Mouse (Mus musculus) neural tube, embryonic 10.5 days (tissue): ENCODE data around the gene Aoah.

Source experiments
- DNase-seq: peaks from one replicate; pipeline ENCODE4 v3.0.0-alpha.2; 2017; ENCODE audit warnings: low spot score; ENCODE audit errors: extremely low spot score

The Aoah gene

GRCm38 (mm10) chr13:20905195-20905594 is 111.3 kb downstream of the Aoah start:
- no peak for DNase-seq

GRCm38 (mm10) chr13:20916698-20917511 is 123.0 kb downstream of the Aoah start:
- no peak for DNase-seq

DNA sequence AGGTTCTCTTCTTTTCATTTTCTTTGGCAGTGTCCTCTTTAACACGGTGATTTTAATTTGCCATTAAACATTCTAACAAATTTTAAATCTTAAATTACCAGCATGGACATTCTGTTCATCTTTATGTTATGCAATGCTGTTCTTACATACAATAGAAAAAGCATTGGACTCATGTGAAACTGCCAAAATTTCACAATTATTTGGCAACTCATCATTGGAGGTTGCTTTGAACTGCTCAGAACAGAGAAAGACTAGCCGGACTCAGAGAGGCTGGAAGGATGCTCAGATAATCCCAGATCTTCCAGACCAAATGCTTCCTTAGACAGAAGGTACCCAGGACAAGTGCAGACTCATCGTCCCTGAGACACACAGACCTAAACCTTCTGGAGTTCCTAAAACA is 126.5 kb downstream of the Aoah start:
- no peak for DNase-seq

DNA sequence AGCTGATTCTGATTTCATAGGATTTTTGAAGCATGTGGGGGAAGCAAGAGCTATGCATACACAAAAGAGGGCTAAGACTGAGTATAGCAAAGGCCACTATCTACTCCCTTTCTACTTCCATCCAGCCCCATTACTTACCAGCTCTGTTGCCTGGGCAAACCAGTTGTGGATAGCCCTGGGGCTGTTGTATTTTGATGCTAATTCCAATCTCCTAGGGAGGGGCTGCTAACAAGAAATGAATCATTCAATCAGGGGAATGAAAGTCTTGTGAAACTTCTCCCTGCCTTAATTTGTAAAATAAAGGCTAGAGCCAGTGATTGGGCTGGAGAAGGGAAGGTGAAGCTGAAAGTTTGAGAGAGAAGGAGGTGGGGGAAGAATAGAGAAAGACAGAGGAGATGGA is 142.1 kb downstream of the Aoah start:
- no peak for DNase-seq

DNA sequence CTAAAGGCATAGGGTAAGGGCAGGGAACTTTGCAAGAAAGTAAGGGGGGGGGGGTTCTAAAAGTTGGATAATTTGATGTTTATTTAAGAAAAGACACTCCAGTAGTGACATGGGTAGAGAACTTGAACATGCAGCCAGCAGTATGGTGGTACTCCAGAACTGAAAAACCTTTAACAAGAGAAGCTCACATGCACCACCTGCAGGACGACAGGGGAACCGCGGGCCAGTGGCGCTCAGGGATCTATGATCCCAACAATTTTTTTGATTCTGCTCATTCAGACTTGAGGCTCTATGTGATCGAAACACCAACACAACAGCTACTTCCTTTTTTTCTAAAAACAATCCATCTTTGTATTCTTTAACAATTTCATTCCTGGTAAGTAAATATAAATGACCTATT is 143.5 kb downstream of the Aoah start:
- peak; percentile 66 for DNase-seq

DNA sequence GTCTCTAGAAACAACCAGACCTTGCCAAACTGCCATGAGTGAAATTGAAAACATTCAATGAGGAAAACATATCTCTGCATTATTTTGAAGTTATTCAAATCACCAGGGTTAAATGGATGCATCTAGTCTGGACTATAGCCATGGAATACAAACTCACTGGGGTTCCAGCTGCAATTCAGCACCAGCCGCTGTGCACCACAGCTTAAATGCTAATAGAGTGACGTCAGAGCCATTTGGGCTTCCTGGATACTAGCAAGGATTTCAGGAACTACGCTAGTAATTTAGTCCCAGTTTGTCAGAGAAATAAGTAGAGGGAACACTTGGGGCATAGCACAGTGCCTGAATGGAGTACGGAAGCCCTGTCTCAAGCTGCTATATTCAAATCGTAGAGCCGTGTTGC is 145.2 kb downstream of the Aoah start:
- DNase-seq: no peak

DNA sequence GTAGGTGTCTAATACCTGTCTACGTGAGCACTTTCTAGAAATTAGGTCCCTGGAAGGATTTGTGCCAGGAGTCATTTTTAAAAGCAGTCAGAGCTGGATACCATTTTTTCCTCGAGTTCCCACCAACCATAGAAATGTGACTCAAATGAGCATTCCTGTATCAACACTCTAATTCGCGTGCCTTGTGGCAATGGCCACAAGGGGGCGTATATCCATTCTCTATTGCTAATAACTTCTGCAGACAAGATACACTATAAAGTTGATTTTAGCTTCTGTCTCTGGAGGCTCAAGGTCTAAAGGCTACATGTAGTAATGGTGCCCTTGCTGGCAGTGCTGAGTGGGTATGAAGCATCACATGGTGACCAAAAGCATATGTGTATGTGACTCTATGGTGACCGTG is 146.5 kb downstream of the Aoah start:
- peak; percentile 21 for DNase-seq

- no peak for DNase-seq
Observed at GRCm38 (mm10) chr13:20941707-20942106, 147.8 kb downstream of the Aoah start.

DNA sequence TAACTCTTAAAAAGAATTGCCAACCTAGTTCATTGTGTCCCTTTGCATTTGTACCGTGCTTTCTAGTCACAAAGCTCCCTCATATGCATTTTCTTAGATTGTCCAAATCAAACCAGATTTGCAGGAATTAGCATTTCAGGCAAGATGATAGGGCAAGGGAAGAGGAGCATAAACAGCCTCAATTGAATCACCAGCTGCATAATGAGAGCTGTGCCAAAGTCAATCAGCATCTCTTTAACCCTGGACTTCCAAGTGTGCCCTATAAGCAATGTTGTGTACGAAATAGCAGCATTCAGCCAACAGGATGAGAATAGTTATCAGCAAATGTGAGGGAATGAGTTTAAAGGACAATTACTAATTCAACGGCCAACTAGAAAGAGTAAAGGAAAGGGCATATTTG is 169.2 kb downstream of the Aoah start:
- DNase-seq: no peak

GRCm38 (mm10) chr13:20981234-20982230 is 187.6 kb downstream of the Aoah start:
- no peak for DNase-seq

GRCm38 (mm10) chr13:20985510-20985909 is 191.6 kb downstream of the Aoah start:
- DNase-seq: no peak

GRCm38 (mm10) chr13:20985961-20986360 is 192.0 kb downstream of the Aoah start:
- no peak for DNase-seq

DNA sequence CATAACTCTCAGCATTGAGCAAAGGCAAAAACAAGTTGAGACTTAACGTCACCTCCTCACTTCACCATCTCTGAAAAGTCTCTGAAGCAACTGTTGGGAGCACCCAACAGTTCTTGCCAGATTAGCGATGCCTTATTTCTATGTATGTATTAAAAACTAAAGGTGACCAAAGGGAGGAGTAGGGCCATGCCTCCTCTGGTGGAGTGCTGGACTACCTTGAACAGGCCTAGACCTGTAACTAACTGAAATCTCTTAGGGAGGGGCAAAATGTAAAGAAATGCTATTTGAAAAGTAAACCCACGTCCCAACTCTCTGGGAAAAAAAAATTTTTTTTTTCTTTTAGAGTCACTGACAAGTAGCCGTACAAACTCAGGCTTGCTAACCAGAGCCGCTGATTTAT is 211.3 kb downstream of the Aoah start:
- no peak for DNase-seq

DNA sequence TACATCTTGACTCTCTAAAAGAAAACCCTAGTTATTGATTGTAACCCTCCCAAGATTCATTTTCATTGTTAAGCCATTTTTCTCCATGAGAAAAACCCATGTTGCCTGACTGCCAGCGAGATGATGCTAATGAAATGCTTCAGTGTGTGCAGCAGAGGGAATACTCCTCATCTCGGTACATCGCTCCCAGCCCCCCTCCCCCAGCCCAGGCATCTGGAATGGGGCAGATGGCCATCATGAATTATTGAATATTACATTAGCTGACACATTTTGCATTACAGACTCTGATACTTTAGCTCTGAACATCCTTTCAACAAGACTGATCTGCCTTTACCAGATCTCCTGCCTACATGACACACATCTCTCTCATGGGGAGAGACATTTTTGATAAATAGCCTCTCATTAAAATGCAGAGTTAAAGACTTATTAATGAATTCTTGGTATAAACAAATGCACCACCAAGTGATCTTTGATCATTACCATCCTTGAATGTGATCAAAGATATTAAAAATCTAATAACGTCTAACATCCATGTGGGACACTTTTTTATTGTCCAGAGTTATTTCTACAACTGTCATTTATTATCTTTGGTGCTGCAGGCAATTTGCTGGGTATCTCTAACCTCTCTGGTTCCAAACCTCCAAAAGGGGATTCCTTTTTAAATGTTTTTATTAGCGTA is 211.9 kb downstream of the Aoah start:
- no peak for DNase-seq

DNA sequence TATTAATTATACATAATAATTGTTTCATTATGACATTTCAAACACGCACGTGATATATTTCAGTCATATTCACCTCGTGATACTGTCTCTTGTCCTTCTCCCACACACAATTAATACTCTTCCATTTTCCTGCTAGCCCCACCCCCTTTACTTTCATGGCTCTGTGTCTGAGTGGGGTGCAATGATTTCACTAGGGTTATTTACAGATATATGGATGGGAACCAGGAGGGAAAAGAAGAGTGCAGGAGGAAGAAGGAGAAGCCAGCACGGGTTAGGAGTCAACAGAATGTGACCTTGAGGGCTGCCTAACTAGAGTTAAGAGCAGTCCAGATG is 212.4 kb downstream of the Aoah start:
- DNase-seq: no peak

DNA sequence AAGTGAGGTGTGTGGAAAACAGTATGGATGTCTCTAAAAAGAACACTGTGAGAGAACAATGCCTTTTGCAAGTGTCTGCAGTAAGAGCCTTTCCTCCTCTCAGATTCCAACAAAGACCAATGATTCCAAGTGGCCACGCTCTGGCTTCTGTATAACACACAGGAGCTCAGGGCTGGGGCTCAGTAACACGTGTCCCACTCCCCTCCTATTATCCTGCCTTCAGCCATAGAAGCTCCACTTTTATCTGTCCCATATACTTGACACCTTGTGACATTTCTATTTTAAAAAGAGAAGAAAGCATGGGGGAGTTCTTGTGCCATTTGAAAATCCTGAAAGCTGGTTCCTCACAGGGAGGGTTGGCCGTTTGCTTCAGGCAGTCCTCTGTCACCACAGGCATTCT is 219.7 kb downstream of the Aoah start:
- DNase-seq: no peak

- DNase-seq: no peak
Observed at GRCm38 (mm10) chr13:21024831-21025230, 230.9 kb downstream of the Aoah start.

GRCm38 (mm10) chr13:21033176-21033575 is 239.3 kb downstream of the Aoah start:
- DNase-seq: no peak

DNA sequence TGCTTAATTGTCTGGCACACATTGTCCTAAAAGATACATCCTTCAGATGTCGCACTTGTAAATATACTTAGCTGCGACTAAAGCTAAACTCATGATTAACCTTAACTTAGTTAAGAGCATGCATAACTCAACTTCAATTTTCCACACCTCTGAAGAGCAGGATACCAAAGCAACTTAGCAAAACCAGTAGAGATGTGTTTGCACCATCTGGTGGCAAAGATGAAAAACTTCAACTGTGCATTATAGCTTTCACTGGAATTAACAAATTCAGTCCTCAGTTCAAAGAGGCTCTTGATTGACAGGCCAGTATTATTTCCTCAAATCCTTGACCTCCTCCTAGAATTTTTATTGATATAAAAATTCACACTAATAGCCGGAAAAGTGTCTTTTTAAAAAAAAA is 241.1 kb downstream of the Aoah start:
- DNase-seq: no peak

DNA sequence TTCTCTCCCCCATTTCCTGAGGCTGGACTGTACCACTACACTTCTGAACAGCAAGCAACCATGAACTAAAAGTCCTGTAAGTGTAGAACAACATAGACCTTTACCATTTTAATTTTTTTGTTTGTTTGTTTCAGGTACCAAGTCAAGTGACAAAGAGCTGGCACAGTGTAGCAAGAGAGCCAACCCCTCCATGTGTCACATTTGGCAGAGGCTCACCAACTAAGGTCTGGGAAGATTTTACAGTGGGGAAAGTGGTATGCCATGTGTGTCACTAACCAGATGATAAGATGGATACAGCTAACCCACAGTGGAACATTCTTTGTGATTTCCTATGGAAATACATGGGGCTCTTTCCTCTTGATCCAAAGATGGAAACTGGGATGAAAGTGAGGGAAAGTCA is 242.1 kb downstream of the Aoah start:
- no peak for DNase-seq

- no peak for DNase-seq
Observed at GRCm38 (mm10) chr13:21040589-21041199, 246.8 kb downstream of the Aoah start.
